10 mouse cellular contexts compared by ENCODE assay signal in the genomic region with DNA sequence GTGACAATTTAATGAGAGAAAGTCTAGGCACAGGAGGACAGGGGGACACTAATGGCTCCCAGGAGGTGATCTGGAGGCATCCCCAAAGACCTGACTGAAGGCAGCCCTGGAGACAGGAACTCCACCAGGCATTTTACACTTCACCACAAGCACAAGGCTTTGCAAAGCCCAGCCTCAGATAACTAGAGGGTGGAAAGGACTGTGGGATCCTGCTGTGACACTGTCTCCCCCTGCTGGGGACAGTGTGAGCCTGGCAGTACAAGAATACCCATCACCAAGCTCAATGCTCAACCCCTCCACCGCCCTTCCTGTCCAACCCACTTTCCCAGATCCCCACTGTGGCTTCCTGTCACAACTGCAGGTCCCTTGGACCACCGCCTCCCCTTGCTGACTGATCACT.
DNase-seq lines count a peak whose midpoint lies in the region.
"Had no signal": no experiment of that assay in that cellular context is flagged by ENCODE, and none has a peak within 500 bp of the region (broad histone marks: within the 10 kb centered on the region; RNA-seq: fewer than 3 reads in every experiment).

No protein-coding gene starts in this region.

- H3K36me3 ChIP-seq in heart, embryonic 10.5 days: no peaks in the 10 kb centered on the region
- no peaks in the 10 kb centered on the region for H3K36me3 ChIP-seq in embryonic facial prominence, embryonic 10.5 days (replicated peaks)
- H3K36me3 ChIP-seq: G1E; liver, embryonic 13.5 days had no signal

- no peaks in the 10 kb centered on the region for H3K4me1 ChIP-seq in heart, embryonic 10.5 days
- H3K4me1 ChIP-seq in embryonic facial prominence, embryonic 10.5 days: peaks cover 9% of the 10 kb centered on the region
- H3K4me1 ChIP-seq: liver, embryonic 13.5 days had no signal

- no peak overlapping the region for H3K4me3 ChIP-seq in heart, embryonic 10.5 days
- H3K4me3 ChIP-seq in embryonic facial prominence, embryonic 10.5 days: no peak overlapping the region
- H3K4me3 ChIP-seq: liver, embryonic 13.5 days had no signal

- peak; percentile 70 for DNase-seq in heart, embryonic 10.5 days (ENCODE audit: low spot score)
- DNase-seq in heart, adult 8-10 months (ENCODE audit: low spot score): no peak
- DNase-seq in adrenal gland, adult 8-10 months: peak; percentile 8
- peak; percentile 66 for DNase-seq in embryonic facial prominence, embryonic 10.5 days (ENCODE audit: low spot score)
- peak; percentile 6 for DNase-seq in hindlimb bud, embryonic 11.5 days (ENCODE audit: extremely low spot score, low read depth, low spot score)
- peak; percentile 8 to 67 for DNase-seq in left cerebral cortex, adult 9 months (ENCODE audit: low spot score in 2 of 2)
- DNase-seq in retina, adult 2 months (ENCODE audit: low read depth, low spot score): peak; percentile 25
- DNase-seq in spleen, postnatal 4 days (ENCODE audit: low spot score in 2 of 2): no peak
- DNase-seq: liver, embryonic 13.5 days had no signal

- H3K9me3 ChIP-seq in heart, embryonic 10.5 days: no peaks in the 10 kb centered on the region
- H3K9me3 ChIP-seq in embryonic facial prominence, embryonic 10.5 days: no peaks in the 10 kb centered on the region
- H3K9me3 ChIP-seq: liver, embryonic 13.5 days had no signal

- WGBS in heart, embryonic 10.5 days: 36% methylated on average over 2 of the region's 2 CpGs
- 48% methylated on average over 2 of the region's 2 CpGs for WGBS in embryonic facial prominence, embryonic 10.5 days

- no peaks in the 10 kb centered on the region; the same call in 1 of the 2 replicates for H3K27me3 ChIP-seq in heart, embryonic 10.5 days (ENCODE audit: insufficient read depth, poor library complexity, severe bottlenecking)
- 0 out of 2 replicates have a peak, but pooled peaks cover 11% of the 10 kb centered on the region for H3K27me3 ChIP-seq in embryonic facial prominence, embryonic 10.5 days (replicated peaks; ENCODE audit: low read depth, poor library complexity, severe bottlenecking)
- H3K27me3 ChIP-seq: liver, embryonic 13.5 days had no signal

- no peak overlapping the region for H3K27ac ChIP-seq in heart, embryonic 10.5 days
- H3K27ac ChIP-seq in embryonic facial prominence, embryonic 10.5 days (replicated peaks): no peak overlapping the region
- H3K27ac ChIP-seq: liver, embryonic 13.5 days had no signal

Comparison
In these comparisons a context has a peak if more than half of its experiments do, and no peak if none do; other contexts are left out.
1. DNase-seq: peak in heart, embryonic 10.5 days (single experiment), adrenal gland, adult 8-10 months (single experiment), embryonic facial prominence, embryonic 10.5 days (single experiment), hindlimb bud, embryonic 11.5 days (single experiment), left cerebral cortex, adult 9 months (2 of 2) and retina, adult 2 months (single experiment); none in heart, adult 8-10 months (single experiment) and spleen, postnatal 4 days (0 of 2).